9 mouse cellular contexts compared by ENCODE assay signal in genomic region chr5:66469685-66470084, GRCm38 (mm10).
DNase-seq lines count a peak whose midpoint lies in the region; ATAC-seq lines count a peak whose summit lies in the region.
"Had no signal": no experiment of that assay in that cellular context is flagged by ENCODE, and none has a peak within 500 bp of the region (broad histone marks: within the 10 kb centered on the region; RNA-seq: fewer than 3 reads in every experiment).

No protein-coding gene starts in this region.

- H3K36me3 ChIP-seq in neural tube, embryonic 14.5 days (ENCODE audit: control insufficient read depth, insufficient read depth, low read length): no peaks in the 10 kb centered on the region
- no peaks in the 10 kb centered on the region for H3K36me3 ChIP-seq in neural tube, embryonic 15.5 days
- H3K36me3 ChIP-seq in intestine, embryonic 16.5 days (ENCODE audit: control insufficient read depth, insufficient read depth, low read length): no peaks in the 10 kb centered on the region
- H3K36me3 ChIP-seq in midbrain, embryonic 16.5 days (ENCODE audit: control insufficient read depth, insufficient read depth, low read length): no peaks in the 10 kb centered on the region
- H3K36me3 ChIP-seq in forebrain, embryonic 10.5 days (replicated peaks): no peaks in the 10 kb centered on the region
- H3K36me3 ChIP-seq: neural tube, embryonic 13.5 days had no signal

- no peak for ATAC-seq in neural tube, embryonic 14.5 days (ENCODE audit: low read depth)
- no peak for ATAC-seq in neural tube, embryonic 15.5 days (ENCODE audit: low FRiP score)
- ATAC-seq in intestine, embryonic 16.5 days: no peak
- ATAC-seq in midbrain, embryonic 16.5 days: no peak

- peak overlapping the region; percentile 44; the same call in 1 of the 2 replicates for H3K27ac ChIP-seq in neural tube, embryonic 14.5 days (ENCODE audit: low read depth, low read length)
- no peak overlapping the region for H3K27ac ChIP-seq in neural tube, embryonic 15.5 days (replicated peaks)
- H3K27ac ChIP-seq in intestine, embryonic 16.5 days (ENCODE audit: low read length): no peak overlapping the region
- no peak overlapping the region for H3K27ac ChIP-seq in midbrain, embryonic 16.5 days (ENCODE audit: low read length)
- no peak overlapping the region for H3K27ac ChIP-seq in forebrain, embryonic 10.5 days
- H3K27ac ChIP-seq: neural tube, embryonic 13.5 days had no signal

- H3K4me1 ChIP-seq in neural tube, embryonic 14.5 days (ENCODE audit: control insufficient read depth, insufficient read depth, low read length): peaks cover 9% of the 10 kb centered on the region; the same call in 1 of the 2 replicates
- H3K4me1 ChIP-seq in neural tube, embryonic 15.5 days: peaks cover 5% of the 10 kb centered on the region; the same call in 1 of the 2 replicates
- no peaks in the 10 kb centered on the region for H3K4me1 ChIP-seq in intestine, embryonic 16.5 days (ENCODE audit: control insufficient read depth, insufficient read depth, low read length)
- H3K4me1 ChIP-seq in midbrain, embryonic 16.5 days (ENCODE audit: control insufficient read depth, insufficient read depth, low read length): peaks cover 12% of the 10 kb centered on the region
- H3K4me1 ChIP-seq in forebrain, embryonic 10.5 days: peaks cover 14% of the 10 kb centered on the region

- H3K4me2 ChIP-seq in neural tube, embryonic 14.5 days (ENCODE audit: low read depth, low read length): no peak overlapping the region
- no peak overlapping the region for H3K4me2 ChIP-seq in neural tube, embryonic 15.5 days
- H3K4me2 ChIP-seq in intestine, embryonic 16.5 days (ENCODE audit: low read depth, low read length): no peak overlapping the region
- no peak overlapping the region for H3K4me2 ChIP-seq in midbrain, embryonic 16.5 days (ENCODE audit: low read length)
- H3K4me2 ChIP-seq: neural tube, embryonic 13.5 days had no signal

- H3K9ac ChIP-seq in neural tube, embryonic 14.5 days (replicated peaks; ENCODE audit: low read depth, low read length): no peak overlapping the region
- H3K9ac ChIP-seq in neural tube, embryonic 15.5 days (replicated peaks): no peak overlapping the region
- no peak overlapping the region for H3K9ac ChIP-seq in intestine, embryonic 16.5 days (ENCODE audit: low read depth, low read length)
- H3K9ac ChIP-seq in midbrain, embryonic 16.5 days (ENCODE audit: low read depth, low read length): no peak overlapping the region
- H3K9ac ChIP-seq: neural tube, embryonic 13.5 days had no signal

- no peaks in the 10 kb centered on the region for H3K9me3 ChIP-seq in neural tube, embryonic 14.5 days (ENCODE audit: control insufficient read depth, low read length)
- no peaks in the 10 kb centered on the region for H3K9me3 ChIP-seq in neural tube, embryonic 15.5 days (replicated peaks)
- no peaks in the 10 kb centered on the region for H3K9me3 ChIP-seq in intestine, embryonic 16.5 days (ENCODE audit: control insufficient read depth, low read length)
- no peaks in the 10 kb centered on the region for H3K9me3 ChIP-seq in midbrain, embryonic 16.5 days (replicated peaks; ENCODE audit: control insufficient read depth, low read length, poor library complexity, severe bottlenecking)
- H3K9me3 ChIP-seq in forebrain, embryonic 10.5 days: no peaks in the 10 kb centered on the region
- H3K9me3 ChIP-seq: neural tube, embryonic 13.5 days had no signal

- no peaks in the 10 kb centered on the region for H3K27me3 ChIP-seq in neural tube, embryonic 14.5 days (ENCODE audit: control insufficient read depth, insufficient read depth, low read length)
- no peaks in the 10 kb centered on the region for H3K27me3 ChIP-seq in neural tube, embryonic 15.5 days (replicated peaks)
- H3K27me3 ChIP-seq in intestine, embryonic 16.5 days (replicated peaks; ENCODE audit: control insufficient read depth, insufficient read depth, low read length): no peaks in the 10 kb centered on the region
- H3K27me3 ChIP-seq in midbrain, embryonic 16.5 days (ENCODE audit: control insufficient read depth, insufficient read depth, low read depth, low read length): no peaks in the 10 kb centered on the region
- H3K27me3 ChIP-seq in forebrain, embryonic 10.5 days (ENCODE audit: poor library complexity, severe bottlenecking): no peaks in the 10 kb centered on the region
- H3K27me3 ChIP-seq: neural tube, embryonic 13.5 days had no signal

- WGBS in neural tube, embryonic 14.5 days: 87% methylated on average over 11 of the region's 11 CpGs
- 87% methylated on average over 11 of the region's 11 CpGs for WGBS in neural tube, embryonic 15.5 days
- WGBS in intestine, embryonic 16.5 days: 80% methylated on average over 11 of the region's 11 CpGs
- 89% methylated on average over 11 of the region's 11 CpGs for WGBS in midbrain, embryonic 16.5 days
- WGBS in forebrain, embryonic 10.5 days: 86% methylated on average over 11 of the region's 11 CpGs

- DNase-seq in gastrocnemius, postnatal 25 days: peak; percentile 19
- DNase-seq in kidney, adult 9 months: peak; percentile 84
- DNase-seq in forebrain, embryonic 10.5 days (ENCODE audit: extremely low spot score, low spot score): no peak
- DNase-seq: left cerebral cortex, postnatal 4 days had no signal

- no peak overlapping the region for H3K4me3 ChIP-seq in neural tube, embryonic 14.5 days (ENCODE audit: low read depth, low read length)
- H3K4me3 ChIP-seq in neural tube, embryonic 15.5 days (replicated peaks): no peak overlapping the region
- no peak overlapping the region for H3K4me3 ChIP-seq in intestine, embryonic 16.5 days (ENCODE audit: low read length)
- H3K4me3 ChIP-seq in midbrain, embryonic 16.5 days (ENCODE audit: low read depth, low read length): no peak overlapping the region
- no peak overlapping the region for H3K4me3 ChIP-seq in forebrain, embryonic 10.5 days
- H3K4me3 ChIP-seq: neural tube, embryonic 13.5 days had no signal
